Mouse (Mus musculus) liver, postnatal 0 days (tissue): ENCODE data around the gene Hacl1.

ENCODE experiments used
- CTCF ChIP-seq: sonication (generic); IDR thresholded peaks from 2 replicates; pipeline ENCODE4 v1.5.1; 2016; ENCODE audit warnings: antibody characterized with exemption, low read depth
- EP300 ChIP-seq: IDR thresholded peaks from 2 replicates; pipeline ENCODE4 v1.6.1; 2016; ENCODE audit warnings: antibody characterized with exemption, low read depth, mild to moderate bottlenecking

- no peak for TF ChIP-seq CTCF
- no peak for TF ChIP-seq EP300
These were observed 39.0 kb downstream of the Hacl1 start for GRCm38 (mm10) chr14:31601908-31602615.
